Mouse (Mus musculus) C2C12 (cell line): ENCODE results near the gene Csf1.

Source experiments
- CTCF ChIP-seq: IDR thresholded peaks from one replicate; pipeline ENCODE4 v1.5.1; 2011; ENCODE audit not compliant: control insufficient read depth, insufficient read depth, insufficient read length
- MAX ChIP-seq: IDR thresholded peaks from one replicate; pipeline ENCODE4 v1.6.1; 2011; ENCODE audit warnings: mild to moderate bottlenecking, control low read depth
- MYOG ChIP-seq: IDR thresholded peaks from one replicate; pipeline ENCODE4 v1.6.1; 2011; ENCODE audit not compliant: control insufficient read depth, insufficient read length; ENCODE audit errors: extremely low read depth
- USF1 ChIP-seq: IDR thresholded peaks from one replicate; pipeline ENCODE4 v1.6.1; 2011; ENCODE audit warnings: low read depth, mild to moderate bottlenecking, control low read depth, moderate library complexity

GRCm38 (mm10) chr3:107765979-107766378, 5.7 kb upstream of the Csf1 start:
- TF ChIP-seq MAX (no peak), CTCF (no peak), MYOG (no peak), USF1 (no peak)
